Mouse (Mus musculus) testis, adult 2 months (tissue): ENCODE data around the gene Man2a2. TPM values are rescaled to one million over a fixed set of nuclear protein-coding genes. Genes with fewer than 3 reads are reported as not detected.

Experiments used
- H3K27ac ChIP-seq: fragments of 200-500 bp; 2 replicates; pipeline ENCODE4 v1.5.1; 2012; ENCODE audit warnings: low read depth, low read length; ENCODE audit not compliant: control insufficient read depth, insufficient read depth
- H3K27me3 ChIP-seq: fragments of 200-500 bp; 2 replicates; pipeline ENCODE4 v1.6.1; 2012; ENCODE audit warnings: mild to moderate bottlenecking, low read length, moderate library complexity; ENCODE audit not compliant: control insufficient read depth, insufficient read depth
- H3K36me3 ChIP-seq: fragments of 200-500 bp; 2 replicates; pipeline ENCODE4 v1.6.1; 2012; ENCODE audit warnings: mild to moderate bottlenecking, low read length; ENCODE audit not compliant: control insufficient read depth, insufficient read depth
- H3K4me1 ChIP-seq: fragments of 200-500 bp; 2 replicates; pipeline ENCODE4 v1.6.1; 2012; ENCODE audit warnings: low read length; ENCODE audit not compliant: control insufficient read depth, insufficient read depth
- H3K4me3 ChIP-seq: fragments of 200-500 bp; 2 replicates; pipeline ENCODE4 v1.5.1; 2012; ENCODE audit warnings: low read depth, mild to moderate bottlenecking, low read length, moderate library complexity, mixed read lengths; ENCODE audit not compliant: control insufficient read depth
- CTCF ChIP-seq: fragments of 200-500 bp; IDR thresholded peaks from 2 replicates; pipeline ENCODE4 v1.5.1; 2012; ENCODE audit warnings: low read depth, mild to moderate bottlenecking, inconsistent platforms, low read length, moderate library complexity; ENCODE audit not compliant: control insufficient read depth, insufficient read depth, insufficient replicate concordance
- POLR2A ChIP-seq: fragments of 200-500 bp; IDR thresholded peaks from 2 replicates; pipeline ENCODE4 v1.6.1; 2012; ENCODE audit warnings: low read depth, mild to moderate bottlenecking, inconsistent platforms, low read length, moderate library complexity; ENCODE audit not compliant: control insufficient read depth
- polyA plus RNA-seq: library from polyadenylated mRNA; depleted of rRNA; stranded (reverse); fragments of >200 nt; gene quantifications from 2 replicates; pipeline ENCODE4 v1.2.3, GENCODE M21; 2012; rRNA removed

Man2a2 gene
- polyA plus RNA-seq, 1 experiment, result 71.5 TPM

DNA sequence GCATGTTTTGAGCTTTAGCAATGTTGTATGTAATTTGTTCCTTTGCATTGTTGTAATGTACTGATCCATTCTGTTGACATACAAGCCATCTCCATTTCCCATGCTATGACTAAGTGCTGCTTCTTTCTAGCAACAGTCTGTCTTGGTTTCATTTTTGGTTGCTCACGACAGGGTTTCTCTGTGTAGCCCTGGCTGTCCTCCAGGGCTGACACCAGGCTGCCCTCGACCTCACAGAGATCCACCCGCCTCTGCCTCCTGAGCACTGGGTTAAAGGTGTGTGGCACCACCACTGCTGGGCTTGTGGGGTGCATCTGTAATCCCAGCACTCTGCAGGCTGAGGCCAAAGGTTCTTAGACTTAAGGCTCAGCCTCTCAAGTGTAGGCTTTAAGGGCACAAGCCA lies 71.6 kb downstream of the Man2a2 start:
- H3K4me3 ChIP-seq, result no peak overlapping the region
- H3K36me3 ChIP-seq, result peaks cover 1% of the 10 kb centered on the region

More for the DNA sequence above, 71.6 kb downstream of the Man2a2 start:
- TF ChIP-seq POLR2A (no peak), CTCF (no peak)
- Histone ChIP-seq H3K27ac (no peak overlapping the region), H3K4me1 (no peaks in the 10 kb centered on the region), H3K27me3 (no peaks in the 10 kb centered on the region)

Other genes with a start within 250 kb of the Man2a2 start
- gene Sema4b, start 184.5 kb downstream of the Man2a2 start, polyA plus RNA-seq, result 5.2 and 5.6 TPM in 2 replicates
- 406 and 411 TPM in 2 replicates for gene Cib1, start 138.6 kb downstream of the Man2a2 start, polyA plus RNA-seq
- 1.7 and 1.8 TPM in 2 replicates for gene Gdpgp1, start 138.5 kb downstream of the Man2a2 start, polyA plus RNA-seq
- gene Ttll13, start 125.0 kb downstream of the Man2a2 start, polyA plus RNA-seq, result 361 and 376 TPM in 2 replicates
- 10.1 and 10.3 TPM in 2 replicates for gene Ngrn, start 110.2 kb downstream of the Man2a2 start, polyA plus RNA-seq
- gene Vps33b, start 101.7 kb downstream of the Man2a2 start, polyA plus RNA-seq, result 8.7 and 9.4 TPM in 2 replicates
- gene Prc1, start 76.9 kb downstream of the Man2a2 start, polyA plus RNA-seq, result 44.8 and 47.7 TPM in 2 replicates
- gene Rccd1, start 46.9 kb downstream of the Man2a2 start, polyA plus RNA-seq, result 5.6 and 6.9 TPM in 2 replicates
- 9.4 and 21.9 TPM in 2 replicates for gene Unc45a, start 30.4 kb downstream of the Man2a2 start, polyA plus RNA-seq
- gene Hddc3, start 28.3 kb downstream of the Man2a2 start, polyA plus RNA-seq, result 15.5 and 23.7 TPM in 2 replicates
- 1.5 TPM in 2 replicates for gene Fes, start 16.6 kb upstream of the Man2a2 start, polyA plus RNA-seq
- 8.2 and 8.3 TPM in 2 replicates for gene Furin, start 34.1 kb upstream of the Man2a2 start, polyA plus RNA-seq
- gene Blm, start 163.7 kb upstream of the Man2a2 start, polyA plus RNA-seq, result 6.3 and 7.0 TPM in 2 replicates